Mouse (Mus musculus) thymus, adult 2 months (tissue): ENCODE data around the gene Zfp609.

Experiments
- CTCF ChIP-seq: fragments of 200-500 bp; IDR thresholded peaks from 2 replicates; pipeline ENCODE4 v1.5.1; 2012; ENCODE audit warnings: mild to moderate bottlenecking, control low read depth, low read length, moderate library complexity, borderline replicate concordance; ENCODE audit not compliant: control insufficient read depth, poor library complexity, insufficient read depth; ENCODE audit errors: extremely low read depth
- POLR2A ChIP-seq: fragments of 200-500 bp; IDR thresholded peaks from 2 replicates; pipeline ENCODE4 v1.6.1; 2012; ENCODE audit warnings: mild to moderate bottlenecking, low read length, control low read depth, moderate library complexity; ENCODE audit not compliant: control insufficient read depth, poor library complexity, insufficient read depth; ENCODE audit errors: extremely low read depth

DNA sequence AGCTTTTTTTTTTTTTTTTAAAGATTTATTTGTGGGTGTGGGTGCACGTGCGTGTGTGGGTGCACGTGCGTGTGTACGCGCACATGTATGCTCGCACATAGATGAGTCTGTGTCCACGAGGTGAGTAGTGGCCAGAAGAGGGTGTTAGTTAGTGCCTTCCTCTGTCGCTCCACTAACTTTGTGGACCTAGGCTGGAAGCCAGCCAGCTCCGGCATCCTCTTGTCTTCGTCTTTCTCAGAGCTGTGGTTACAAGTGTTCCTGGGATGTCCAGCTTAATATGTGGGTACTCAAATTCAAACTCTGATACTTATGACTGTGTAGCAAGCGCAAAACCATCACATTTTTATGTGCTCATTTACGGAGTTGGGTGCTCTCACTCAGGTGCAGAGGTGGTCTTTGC, 178.6 kb downstream of the Zfp609 start:
- TF ChIP-seq CTCF (no peak), POLR2A (no peak)
